ENCODE assay signal across 8 mouse cellular contexts in genomic region chr4:33032045-33032444, GRCm38 (mm10). TPM values are rescaled to one million over a fixed set of nuclear protein-coding genes. Genes with fewer than 3 reads are reported as not detected.
A peak's percentile ranks its signal among the peaks of the same experiment; 100 is the strongest.
DNase-seq lines count a peak whose midpoint lies in the region; ATAC-seq and TF ChIP-seq lines count a peak whose summit lies in the region.

No protein-coding gene starts in this region.

- peak overlapping the region; percentile 97 for H3K9ac ChIP-seq in hindbrain, embryonic 13.5 days
- H3K9ac ChIP-seq in midbrain, embryonic 15.5 days = peak overlapping the region; percentile 94

- peak overlapping the region; percentile 76 for H3K4me2 ChIP-seq in hindbrain, embryonic 13.5 days
- peak overlapping the region; percentile 72 for H3K4me2 ChIP-seq in midbrain, embryonic 15.5 days

- no peaks in the 10 kb centered on the region for H3K27me3 ChIP-seq in kidney, adult 2 months (replicated peaks; ENCODE audit: control insufficient read depth, insufficient read depth, low read length)
- H3K27me3 ChIP-seq in hindbrain, embryonic 13.5 days = no peaks in the 10 kb centered on the region
- no peaks in the 10 kb centered on the region for H3K27me3 ChIP-seq in midbrain, embryonic 15.5 days (replicated peaks)

- no peaks in the 10 kb centered on the region for H3K36me3 ChIP-seq in kidney, adult 2 months (ENCODE audit: control insufficient read depth, insufficient read depth, low read length)
- peaks cover 37% of the 10 kb centered on the region for H3K36me3 ChIP-seq in hindbrain, embryonic 13.5 days
- peaks cover 9% of the 10 kb centered on the region for H3K36me3 ChIP-seq in midbrain, embryonic 15.5 days (replicated peaks)

- WGBS in kidney, adult 2 months = 9% methylated on average over 4 of the region's 4 CpGs
- 32% methylated on average over 4 of the region's 4 CpGs for WGBS in bone marrow, adult 2 months
- WGBS in hindbrain, embryonic 13.5 days = 1% methylated on average over 4 of the region's 4 CpGs
- 2% methylated on average over 4 of the region's 4 CpGs for WGBS in midbrain, embryonic 15.5 days

- H3K9me3 ChIP-seq in hindbrain, embryonic 13.5 days = no peaks in the 10 kb centered on the region
- H3K9me3 ChIP-seq in midbrain, embryonic 15.5 days = 0 out of 2 replicates have a peak, but pooled peaks cover 2% of the 10 kb centered on the region

- TF ChIP-seq CTCF in kidney, adult 2 months (conservative IDR thresholded peaks at IDR 0.05; ENCODE audit: insufficient read depth, insufficient read length, low read depth, low read length) = no peak
- TF ChIP-seq CTCF in bone marrow, adult 2 months (IDR thresholded peaks at IDR 0.05; ENCODE audit: control insufficient read depth, insufficient read depth, low read length) = no peak

- H3K4me3 ChIP-seq in kidney, adult 2 months (ENCODE audit: insufficient read depth, low read depth, low read length) = peak overlapping the region; percentile 100
- H3K4me3 ChIP-seq in bone marrow, adult 2 months (replicated peaks; ENCODE audit: control insufficient read depth, low read depth, low read length) = peak overlapping the region; percentile 100
- H3K4me3 ChIP-seq in hindbrain, embryonic 13.5 days = peak overlapping the region; percentile 84
- peak overlapping the region; percentile 76 for H3K4me3 ChIP-seq in midbrain, embryonic 15.5 days

- no peak for DNase-seq in kidney, adult 2 months
- DNase-seq in kidney, adult 11 months = no peak
- no peak for DNase-seq in urinary bladder, postnatal 25 days (ENCODE audit: low spot score)
- no peak for DNase-seq in spleen, adult 18-20 months
- DNase-seq in embryo, embryonic 11 days = no peak

- peaks cover 9% of the 10 kb centered on the region; the same call in 1 of the 2 replicates for H3K4me1 ChIP-seq in kidney, adult 2 months (ENCODE audit: control insufficient read depth, insufficient read depth, low read length)
- no peaks in the 10 kb centered on the region; the same call in 1 of the 2 replicates for H3K4me1 ChIP-seq in bone marrow, adult 2 months (ENCODE audit: control insufficient read depth, insufficient read depth, low read length)
- peaks cover 33% of the 10 kb centered on the region for H3K4me1 ChIP-seq in hindbrain, embryonic 13.5 days (replicated peaks)
- peaks cover 25% of the 10 kb centered on the region for H3K4me1 ChIP-seq in midbrain, embryonic 15.5 days

- TF ChIP-seq POLR2A in kidney, adult 2 months (IDR thresholded peaks at IDR 0.05; ENCODE audit: low read depth, low read length) = no peak
- no peak for TF ChIP-seq POLR2A in bone marrow, adult 2 months (IDR thresholded peaks at IDR 0.05; ENCODE audit: borderline replicate concordance, control insufficient read depth, low read depth, low read length)

- H3K27ac ChIP-seq in kidney, adult 2 months (ENCODE audit: insufficient read depth, low read depth, low read length) = peak overlapping the region; percentile 86
- H3K27ac ChIP-seq in bone marrow, adult 2 months (ENCODE audit: control insufficient read depth, insufficient read depth, low read depth, low read length, poor library complexity) = no peak overlapping the region
- H3K27ac ChIP-seq in hindbrain, embryonic 13.5 days = peak overlapping the region; percentile 99
- peak overlapping the region; percentile 99 for H3K27ac ChIP-seq in midbrain, embryonic 15.5 days

- ATAC-seq in hindbrain, embryonic 13.5 days (ENCODE audit: low FRiP score) = no peak
- no peak for ATAC-seq in midbrain, embryonic 15.5 days (replicated peaks)

RNA-seq across cellular contexts. Expression of gene Ube2j1, which starts 0.8 kb away (rescaled TPM):
- 15.8 and 19.1 TPM in 2 replicates for polyA plus RNA-seq in kidney, adult 2 months (2012; rRNA removed)
- polyA plus RNA-seq in bone marrow, adult 2 months (2011; ENCODE audit: insufficient read depth, insufficient read length, low replicate concordance, missing spikeins) = 17.3 and 18.4 TPM in 2 replicates
- 56.2 and 60.5 TPM in 2 replicates for polyA plus RNA-seq in hindbrain, embryonic 13.5 days (2015; fragmentation: Nextera tagmentation; extraction: Ambion mirVana)
- 58.1 and 60.6 TPM in 2 replicates for polyA plus RNA-seq in midbrain, embryonic 15.5 days (2015; fragmentation: Nextera tagmentation; extraction: Ambion mirVana)

RNA-seq across cellular contexts. Expression of gene Gabrr2, which starts 30.8 kb away (rescaled TPM):
- 0.56 and 0.66 TPM in 2 replicates for polyA plus RNA-seq in kidney, adult 2 months (2012; rRNA removed)
- not detected in 2 replicates for polyA plus RNA-seq in bone marrow, adult 2 months (2011; ENCODE audit: insufficient read depth, insufficient read length, low replicate concordance, missing spikeins)
- polyA plus RNA-seq in hindbrain, embryonic 13.5 days (2015; fragmentation: Nextera tagmentation; extraction: Ambion mirVana) = 0.62 and 1.3 TPM in 2 replicates
- 0.72 and 1.1 TPM in 2 replicates for polyA plus RNA-seq in midbrain, embryonic 15.5 days (2015; fragmentation: Nextera tagmentation; extraction: Ambion mirVana)

RNA-seq across cellular contexts. Expression of gene Rragd, which starts 49.2 kb away (rescaled TPM):
- polyA plus RNA-seq in kidney, adult 2 months (2012; rRNA removed) = 14.3 and 18.9 TPM in 2 replicates
- polyA plus RNA-seq in bone marrow, adult 2 months (2011; ENCODE audit: insufficient read depth, insufficient read length, low replicate concordance, missing spikeins) = 1.5 and 7.8 TPM in 2 replicates
- 30.6 and 36.2 TPM in 2 replicates for polyA plus RNA-seq in hindbrain, embryonic 13.5 days (2015; fragmentation: Nextera tagmentation; extraction: Ambion mirVana)
- polyA plus RNA-seq in midbrain, embryonic 15.5 days (2015; fragmentation: Nextera tagmentation; extraction: Ambion mirVana) = 31.3 and 32.2 TPM in 2 replicates
